Mouse (Mus musculus) heart, embryonic 15.5 days (tissue): ENCODE data around the gene Krtap19-1. TPM values are rescaled to one million over a fixed set of nuclear protein-coding genes. Genes with fewer than 3 reads are reported as not detected.

Experiments
- ATAC-seq: fragments of 200-750 bp; cut with Nextera tagmentation; replicated peaks from 2 replicates; pipeline ENCODE4 v1.8.0; 2017; ENCODE audit warnings: low read depth, moderate TSS enrichment; ENCODE audit not compliant: insufficient number of reproducible peaks, insufficient read depth, low FRiP score
- H3K27ac ChIP-seq: fragments of 300-500 bp; sonication (generic); 2 replicates; pipeline ENCODE4 v1.5.1; 2015; ENCODE audit warnings: mild to moderate bottlenecking, inconsistent platforms
- H3K27me3 ChIP-seq: fragments of 300-500 bp; sonication (generic); 2 replicates; pipeline ENCODE4 v1.6.1; 2015; ENCODE audit warnings: inconsistent platforms
- H3K36me3 ChIP-seq: fragments of 300-500 bp; sonication (generic); 2 replicates; pipeline ENCODE4 v1.6.1; 2015; ENCODE audit warnings: mild to moderate bottlenecking, inconsistent platforms
- H3K4me1 ChIP-seq: fragments of 300-500 bp; sonication (generic); replicated peaks from 2 replicates; pipeline ENCODE4 v1.6.1; 2015; ENCODE audit warnings: inconsistent platforms
- H3K4me2 ChIP-seq: fragments of 300-500 bp; sonication (generic); 2 replicates; pipeline ENCODE4 v1.6.1; 2015; ENCODE audit warnings: inconsistent platforms, mild to moderate bottlenecking, moderate library complexity
- H3K4me3 ChIP-seq: fragments of 300-500 bp; sonication (generic); 2 replicates; pipeline ENCODE4 v1.5.1; 2015; ENCODE audit warnings: mild to moderate bottlenecking, inconsistent platforms
- H3K9ac ChIP-seq: fragments of 300-500 bp; sonication (generic); 2 replicates; pipeline ENCODE4 v1.6.1; 2015; ENCODE audit warnings: mild to moderate bottlenecking, inconsistent platforms
- H3K9me3 ChIP-seq: fragments of 300-500 bp; sonication (generic); replicated peaks from 2 replicates; pipeline ENCODE4 v1.6.1; 2016; ENCODE audit warnings: inconsistent platforms
- WGBS: fragments of 180-500 bp; shearing (Covaris S2); methylation state at CpG from one replicate; pipeline ENCODE4 v1.1.7; 2015; ENCODE audit warnings: mixed read lengths; 5-methylcytosine and 5-hydroxymethylcytosine counted together
- polyA plus RNA-seq: library from polyadenylated mRNA; unstranded; fragments of >200 nt; fragmentation: Nextera tagmentation; extraction: Ambion mirVana; gene quantifications from 2 replicates; pipeline ENCODE4 v1.2.1, GENCODE M21; 2015

Gene Krtap19-1
- polyA plus RNA-seq, 1 experiment from 2014 or later: not detected

- no peaks in the 10 kb centered on the region for H3K4me1 ChIP-seq
- no peaks in the 10 kb centered on the region for H3K27me3 ChIP-seq
- no peaks in the 10 kb centered on the region for H3K36me3 ChIP-seq
- H3K4me3 ChIP-seq: no peak overlapping the region
- ATAC-seq: no peak
- no peak overlapping the region for H3K27ac ChIP-seq
- 73% methylated on average over 3 of the region's 3 CpGs for WGBS
- no peak overlapping the region for H3K9ac ChIP-seq
- H3K9me3 ChIP-seq: no peaks in the 10 kb centered on the region
- no peak overlapping the region for H3K4me2 ChIP-seq
These were observed 45.5 kb downstream of the Krtap19-1 start for GRCm38 (mm10) chr16:88823736-88824135.

GRCm38 (mm10) chr16:88820066-88820465 lies 49.1 kb downstream of the Krtap19-1 start, which contains the start of gene Krtap15:
Gene Krtap15 (plus strand): TSS chr16:88820215.
- H3K9me3 ChIP-seq: no peaks in the 10 kb centered on the region

More at GRCm38 (mm10) chr16:88820066-88820465, 49.1 kb downstream of the Krtap19-1 start, which contains the start of gene Krtap15:
- Histone ChIP-seq H3K36me3 (no peaks in the 10 kb centered on the region), H3K4me2 (no peak within 1 kb of the TSS), H3K9ac (no peak within 1 kb of the TSS), H3K27ac (no peak within 1 kb of the TSS), H3K27me3 (no peaks in the 10 kb centered on the region), H3K4me3 (no peak within 1 kb of the TSS), H3K4me1 (no peaks in the 10 kb centered on the region)
- 74% methylated on average over 3 of the region's 3 CpGs for WGBS
- ATAC-seq: no peak

Other genes with a start within 250 kb of the Krtap19-1 start
- not detected in 2 replicates for gene 2310079G19Rik, start 241.7 kb downstream of the Krtap19-1 start, polyA plus RNA-seq
- not detected in 2 replicates for gene Krtap26-1, start 221.6 kb downstream of the Krtap19-1 start, polyA plus RNA-seq
- gene Krtap27-1, start 197.7 kb downstream of the Krtap19-1 start, polyA plus RNA-seq: not detected in 2 replicates
- gene 2310061N02Rik, start 161.4 kb downstream of the Krtap19-1 start, polyA plus RNA-seq: not detected in 2 replicates
- gene Krtap13-1, start 140.5 kb downstream of the Krtap19-1 start, polyA plus RNA-seq: not detected in 2 replicates
- not detected in 2 replicates for gene Krtap13, start 117.8 kb downstream of the Krtap19-1 start, polyA plus RNA-seq
- gene 2310034C09Rik, start 110.6 kb downstream of the Krtap19-1 start, polyA plus RNA-seq: not detected in 2 replicates
- not detected in 2 replicates for gene 2310057N15Rik, start 95.2 kb downstream of the Krtap19-1 start, polyA plus RNA-seq
- gene Gm5965, start 91.5 kb downstream of the Krtap19-1 start, polyA plus RNA-seq: not detected in 2 replicates
- not detected in 2 replicates for gene Gm20741, start 57.2 kb downstream of the Krtap19-1 start, polyA plus RNA-seq
- not detected in 2 replicates for gene Krtap15, start 49.2 kb downstream of the Krtap19-1 start, polyA plus RNA-seq
- not detected in 2 replicates for gene Krtap14, start 43.3 kb downstream of the Krtap19-1 start, polyA plus RNA-seq
- not detected in 2 replicates for gene Krtap19-2, start 4.9 kb upstream of the Krtap19-1 start, polyA plus RNA-seq
- not detected in 2 replicates for gene Krtap19-3, start 8.6 kb upstream of the Krtap19-1 start, polyA plus RNA-seq
- gene Krtap19-4, start 15.7 kb upstream of the Krtap19-1 start, polyA plus RNA-seq: not detected in 2 replicates
- gene Krtap19-5, start 27.0 kb upstream of the Krtap19-1 start, polyA plus RNA-seq: not detected in 2 replicates
- not detected in 2 replicates for gene Krtap19-9b, start 62.9 kb upstream of the Krtap19-1 start, polyA plus RNA-seq
- not detected in 2 replicates for gene Krtap16-3, start 93.5 kb upstream of the Krtap19-1 start, polyA plus RNA-seq
- not detected in 2 replicates for gene Krtap22-2, start 141.3 kb upstream of the Krtap19-1 start, polyA plus RNA-seq
- not detected in 2 replicates for gene Gm10229, start 145.9 kb upstream of the Krtap19-1 start, polyA plus RNA-seq
- not detected in 2 replicates for gene Krtap6-1, start 162.3 kb upstream of the Krtap19-1 start, polyA plus RNA-seq
- not detected in 2 replicates for gene Gm10228, start 172.1 kb upstream of the Krtap19-1 start, polyA plus RNA-seq
- not detected in 2 replicates for gene Krtap6-5, start 178.5 kb upstream of the Krtap19-1 start, polyA plus RNA-seq
- gene 1110025L11Rik, start 194.6 kb upstream of the Krtap19-1 start, polyA plus RNA-seq: not detected in 2 replicates
- gene Krtap6-3, start 214.6 kb upstream of the Krtap19-1 start, polyA plus RNA-seq: not detected in 2 replicates